Mouse (Mus musculus) lung, postnatal 0 days (tissue): ENCODE results near the gene Abhd6. TPM values are rescaled to one million over a fixed set of nuclear protein-coding genes. Genes with fewer than 3 reads are reported as not detected.
"Not testable (repeated sequence)": the region's sequence is repeated elsewhere in the genome, so short reads cannot be mapped to it uniquely, and the experiment has no call there.

Experiments used
- ATAC-seq: fragments of 200-750 bp; cut with Nextera tagmentation; 2 replicates; pipeline ENCODE4 v1.8.0; 2017; ENCODE audit warnings: moderate library complexity
- DNase-seq: peaks from one replicate; pipeline ENCODE4 v3.0.0-alpha.2; 2016; ENCODE audit warnings: low spot score
- H3K27ac ChIP-seq: fragments of 300-500 bp; sonication (generic); 2 replicates; pipeline ENCODE4 v1.5.1; 2014; ENCODE audit warnings: antibody characterized with exemption, mild to moderate bottlenecking, low read length, mixed read lengths
- H3K27me3 ChIP-seq: fragments of 300-500 bp; sonication (generic); replicated peaks from 2 replicates; pipeline ENCODE4 v1.6.1; 2014; ENCODE audit warnings: low read length, mixed read lengths; ENCODE audit not compliant: insufficient read depth
- H3K36me3 ChIP-seq: fragments of 300-500 bp; sonication (generic); 2 replicates; pipeline ENCODE4 v1.6.1; 2014; ENCODE audit warnings: low read length, mixed read lengths; ENCODE audit not compliant: insufficient read depth
- H3K4me1 ChIP-seq: fragments of 300-500 bp; sonication (generic); 2 replicates; pipeline ENCODE4 v1.6.1; 2014; ENCODE audit warnings: antibody characterized with exemption, low read depth, low read length, mixed read lengths; ENCODE audit not compliant: insufficient read depth
- H3K4me2 ChIP-seq: fragments of 300-500 bp; sonication (generic); replicated peaks from 2 replicates; pipeline ENCODE4 v1.6.1; 2014; ENCODE audit warnings: low read depth, mild to moderate bottlenecking, low read length, moderate library complexity, mixed read lengths
- H3K4me3 ChIP-seq: fragments of 300-500 bp; sonication (generic); 2 replicates; pipeline ENCODE4 v1.5.1; 2014; ENCODE audit warnings: low read depth, low read length
- H3K9ac ChIP-seq: fragments of 300-500 bp; sonication (generic); replicated peaks from 2 replicates; pipeline ENCODE4 v1.6.1; 2014; ENCODE audit warnings: low read depth, mild to moderate bottlenecking
- H3K9me3 ChIP-seq: fragments of 300-500 bp; sonication (generic); 2 replicates; pipeline ENCODE4 v1.6.1; 2016; ENCODE audit warnings: low read length, mixed read lengths
- CTCF ChIP-seq: IDR thresholded peaks from 2 replicates; pipeline ENCODE4 v1.5.1; 2016; ENCODE audit warnings: antibody characterized with exemption, mild to moderate bottlenecking
- EP300 ChIP-seq: IDR thresholded peaks from 2 replicates; pipeline ENCODE4 v1.6.1; 2016; ENCODE audit warnings: antibody characterized with exemption, mild to moderate bottlenecking, control low read depth
- WGBS: fragments of 180-500 bp; shearing (Covaris S2); extraction: QIAGEN DNeasy Blood & Tissue Kit; methylation state at CpG from one replicate; pipeline ENCODE4 v1.1.7; 2014; 5-methylcytosine and 5-hydroxymethylcytosine counted together
- polyA plus RNA-seq: library from polyadenylated mRNA; unstranded; fragments of >200 nt; fragmentation: Nextera tagmentation; extraction: Ambion mirVana; gene quantifications from 2 replicates; pipeline ENCODE4 v1.2.1, GENCODE M21; 2015

The Abhd6 gene
- polyA plus RNA-seq, 1 experiment from 2014 or later, result 11.9 TPM

DNA sequence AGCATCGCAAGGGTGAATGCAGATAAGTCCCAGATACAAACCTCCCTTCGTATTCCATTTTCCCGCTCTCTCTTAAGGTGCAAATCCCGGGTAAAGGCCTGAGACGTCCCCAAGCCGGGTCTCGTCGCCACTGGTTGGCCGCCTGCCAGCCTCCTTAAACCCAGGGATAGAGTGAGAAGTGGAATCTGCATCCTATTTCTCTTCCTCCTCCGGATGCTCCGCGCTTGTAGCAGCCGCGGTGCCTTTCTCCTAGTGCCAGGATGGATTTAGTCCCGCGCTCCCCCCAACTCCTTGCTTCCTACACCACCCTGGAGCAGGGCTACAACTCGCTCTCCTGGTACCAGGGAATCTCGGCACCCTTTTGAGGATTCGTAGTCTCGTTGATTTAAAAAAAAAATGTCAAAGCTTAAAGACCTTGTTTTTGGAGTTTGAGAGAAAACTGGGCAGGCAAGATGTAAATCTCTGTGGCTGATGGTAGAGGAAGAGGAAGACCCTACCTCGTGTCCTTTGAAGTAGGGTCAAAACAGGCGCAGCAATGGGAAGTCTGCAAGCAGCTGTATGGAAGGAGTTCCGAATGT, 480 bp downstream of the Abhd6 start:
- Histone ChIP-seq H3K4me3 (peak overlapping the region; percentile 43), H3K27me3 (0 out of 2 replicates have a peak, but pooled peaks cover 8% of the 10 kb centered on the region), H3K4me2 (peak overlapping the region; percentile 88), H3K9ac (peak overlapping the region; percentile 8; the same call in 1 of the 2 replicates), H3K9me3 (no peaks in the 10 kb centered on the region), H3K36me3 (no peaks in the 10 kb centered on the region), H3K4me1 (peaks cover 3% of the 10 kb centered on the region; the same call in 1 of the 2 replicates), H3K27ac (no peak overlapping the region)
- ATAC-seq (peak; percentile 11; the same call in 1 of the 2 replicates), DNase-seq (peak; percentile 40)
- WGBS, result 1% methylated on average over 23 of the region's 23 CpGs
- TF ChIP-seq EP300, result no peak
- TF ChIP-seq CTCF, result no peak

DNA sequence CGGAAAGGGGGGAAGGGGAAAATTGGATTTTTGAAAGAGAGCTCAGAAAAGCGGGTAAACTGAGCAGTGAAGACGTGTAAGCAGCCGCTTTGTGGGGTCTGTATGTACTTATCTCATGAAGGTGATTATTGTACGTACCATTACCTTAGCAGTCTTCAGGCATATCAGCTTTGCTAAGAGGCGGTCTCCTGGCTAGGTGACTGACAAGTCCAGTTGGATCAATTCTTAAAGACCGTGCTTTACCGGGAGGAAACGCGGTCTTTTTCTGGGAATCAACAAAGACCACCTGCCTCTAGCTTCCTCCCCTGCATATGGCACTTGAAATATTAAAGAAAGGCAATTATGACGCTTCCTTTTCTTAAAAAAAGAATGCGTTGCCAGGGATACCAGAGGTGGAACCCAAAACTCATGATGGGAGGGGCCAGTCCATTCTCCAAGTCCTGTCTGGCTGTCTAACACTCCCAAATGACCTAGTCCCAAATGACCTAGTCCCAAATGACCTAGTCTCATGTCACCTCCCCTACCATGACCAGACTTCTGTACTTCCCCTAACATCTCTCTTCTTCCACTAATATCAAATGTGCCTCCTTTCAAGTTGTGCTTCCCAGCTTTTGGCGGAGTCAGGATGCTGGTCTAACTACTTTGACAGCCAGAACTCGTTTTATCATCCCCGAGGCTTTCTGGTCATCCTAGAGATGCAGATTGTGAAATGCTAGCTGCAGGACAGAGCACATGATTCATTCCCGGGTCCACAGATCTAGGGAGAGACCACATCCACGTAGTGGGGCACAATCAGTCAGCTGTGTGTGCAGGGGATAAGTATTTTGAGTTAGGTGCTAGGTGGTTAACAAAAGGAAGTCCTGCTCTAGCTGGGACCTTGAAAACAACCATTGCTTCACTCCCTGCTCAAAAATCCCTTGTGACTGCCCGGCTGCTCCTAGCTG, 1.3 kb downstream of the Abhd6 start:
- WGBS, result 30% methylated on average over 18 of the region's 18 CpGs
- no peak for ATAC-seq

DNA sequence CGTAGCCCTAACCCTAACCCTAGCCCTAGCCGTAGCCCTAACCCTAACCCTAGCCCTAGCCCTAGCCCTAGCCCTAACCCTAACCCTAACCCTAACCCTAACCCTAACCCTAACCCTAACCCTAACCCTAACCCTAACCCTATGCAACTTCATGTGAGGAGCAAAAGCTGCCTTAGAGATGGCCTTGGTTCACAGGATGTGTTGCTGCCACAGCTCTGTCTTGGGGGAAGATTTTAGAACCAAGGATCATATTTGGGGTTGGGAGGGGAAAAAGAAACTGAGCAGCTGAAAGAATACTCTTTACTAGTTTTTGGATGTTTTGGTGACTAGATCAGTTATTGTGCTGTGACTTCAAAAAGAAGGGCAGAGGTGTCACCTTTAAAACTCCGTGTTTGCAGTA, 3.4 kb downstream of the Abhd6 start:
- not testable (repeated sequence) for ATAC-seq, H3K27me3 ChIP-seq, H3K4me3 ChIP-seq, H3K4me1 ChIP-seq, H3K36me3 ChIP-seq, DNase-seq, H3K4me2 ChIP-seq, H3K9me3 ChIP-seq, H3K9ac ChIP-seq, H3K27ac ChIP-seq
- 62% methylated on average over 3 of the region's 3 CpGs for WGBS

More for the DNA sequence above, 1.3 kb downstream of the Abhd6 start:
- Histone ChIP-seq H3K27me3 (0 out of 2 replicates have a peak, but pooled peaks cover 8% of the 10 kb centered on the region), H3K9ac (no peak overlapping the region), H3K9me3 (no peaks in the 10 kb centered on the region), H3K4me2 (peak overlapping the region; percentile 88), H3K27ac (no peak overlapping the region), H3K4me3 (peak overlapping the region; percentile 43; the same call in 1 of the 2 replicates), H3K36me3 (no peaks in the 10 kb centered on the region), H3K4me1 (peaks cover 3% of the 10 kb centered on the region; the same call in 1 of the 2 replicates)
- TF ChIP-seq CTCF (no peak), EP300 (no peak)
- no peak for DNase-seq

DNA sequence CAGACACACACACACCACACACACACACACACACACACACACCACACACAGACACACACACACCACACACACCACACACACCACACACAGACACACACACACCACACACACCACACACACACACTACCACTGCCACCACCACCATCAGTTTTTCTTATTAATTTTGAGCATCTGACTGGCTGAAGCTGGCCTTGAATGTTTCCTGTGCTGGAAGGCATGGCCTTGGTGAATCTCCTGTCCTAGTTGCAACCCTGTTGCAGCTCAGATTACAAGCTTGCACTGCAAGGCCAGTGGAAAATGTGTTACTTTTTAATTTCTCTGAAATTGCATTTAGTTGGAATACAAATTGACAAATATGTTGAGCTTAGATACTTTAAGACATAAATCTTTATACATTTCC, 4.4 kb downstream of the Abhd6 start:
- Histone ChIP-seq H3K4me1 (peaks cover 3% of the 10 kb centered on the region; the same call in 1 of the 2 replicates), H3K27me3 (no peaks in the 10 kb centered on the region), H3K36me3 (no peaks in the 10 kb centered on the region), H3K4me2 (no peak overlapping the region), H3K9me3 (no peaks in the 10 kb centered on the region), H3K4me3 (no peak overlapping the region), H3K27ac (no peak overlapping the region), H3K9ac (no peak overlapping the region)
- TF ChIP-seq EP300, result no peak
- TF ChIP-seq CTCF, result no peak
- ATAC-seq (no peak), DNase-seq (no peak)

DNA sequence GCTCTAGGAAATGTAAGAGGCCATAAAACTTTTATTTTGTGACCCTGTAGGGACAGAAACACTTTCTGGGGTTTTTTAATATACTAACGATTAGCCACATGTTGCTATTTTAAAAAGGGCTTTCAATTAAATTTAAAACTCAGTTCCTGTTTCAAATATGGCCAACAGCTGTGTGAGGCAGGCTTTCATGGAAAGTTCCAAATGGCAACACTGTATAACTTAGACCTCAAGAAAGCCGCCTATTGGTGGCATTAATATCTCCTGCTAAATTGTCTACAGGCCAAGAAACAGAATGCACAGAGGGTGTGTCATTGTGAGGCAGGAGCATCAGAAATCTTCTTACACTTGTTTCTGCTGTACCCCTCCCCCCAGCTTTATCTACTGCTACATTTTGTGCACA, 4.8 kb downstream of the Abhd6 start:
- Histone ChIP-seq H3K27ac (no peak overlapping the region), H3K9me3 (no peaks in the 10 kb centered on the region), H3K36me3 (no peaks in the 10 kb centered on the region), H3K9ac (no peak overlapping the region), H3K4me2 (no peak overlapping the region), H3K4me1 (peaks cover 3% of the 10 kb centered on the region; the same call in 1 of the 2 replicates), H3K4me3 (no peak overlapping the region), H3K27me3 (no peaks in the 10 kb centered on the region)
- DNase-seq (no peak), ATAC-seq (no peak)
- TF ChIP-seq CTCF (no peak), EP300 (no peak)
- WGBS, result 77% methylated on average over 2 of the region's 2 CpGs

DNA sequence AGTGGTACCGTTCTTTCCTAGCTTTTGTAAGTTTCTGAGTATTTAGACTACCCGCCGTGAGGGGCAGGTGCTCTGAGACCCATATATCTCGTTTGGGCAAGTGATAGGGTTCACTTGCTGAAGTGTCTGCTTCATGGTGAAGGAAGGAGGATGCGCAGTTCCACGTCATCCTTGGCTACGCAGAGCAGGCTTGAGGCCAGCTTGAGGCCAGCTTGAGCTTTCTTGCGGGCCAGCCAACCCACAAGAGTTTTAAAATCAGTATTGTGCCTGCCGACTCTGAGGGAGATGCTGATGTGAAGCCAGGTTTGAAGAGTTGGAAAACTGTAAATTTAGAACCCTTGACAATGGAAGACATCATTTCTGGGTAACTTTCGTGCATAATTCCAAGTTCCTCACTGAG, 5.2 kb downstream of the Abhd6 start:
- 86% methylated on average over 10 of the region's 10 CpGs for WGBS
- no peaks in the 10 kb centered on the region for H3K27me3 ChIP-seq
- H3K9ac ChIP-seq, result no peak overlapping the region
- no peak overlapping the region for H3K27ac ChIP-seq
- H3K36me3 ChIP-seq, result no peaks in the 10 kb centered on the region
- peaks cover 3% of the 10 kb centered on the region; the same call in 1 of the 2 replicates for H3K4me1 ChIP-seq
- H3K9me3 ChIP-seq, result no peaks in the 10 kb centered on the region
- no peak for TF ChIP-seq EP300
- no peak for TF ChIP-seq CTCF
- DNase-seq (no peak), ATAC-seq (no peak)
- H3K4me2 ChIP-seq, result no peak overlapping the region
- no peak overlapping the region for H3K4me3 ChIP-seq
